Mouse (Mus musculus): Measurements from ENCODE around the gene Rpl7l1.

GRCm38 (mm10) chr17:46813637-46814036 is 31.2 kb upstream of the Rpl7l1 start:
- TF ChIP-seq CTCF (conservative IDR thresholded peaks at IDR 0.05; ENCODE audit: low read length) = no peak
- no peak for TF ChIP-seq NANOG (IDR thresholded peaks at IDR 0.05; ENCODE audit: borderline replicate concordance, low read length)

Measured in E14TG2a.4 (cell line).